Comparison of ENCODE assay signal across 12 mouse cellular contexts in genomic region chr9:96891341-96892330, GRCm38 (mm10). TPM values are rescaled to one million over a fixed set of nuclear protein-coding genes. Genes with fewer than 3 reads are reported as not detected.
DNase-seq lines count a peak whose midpoint lies in the region; ATAC-seq and TF ChIP-seq lines count a peak whose summit lies in the region.
"Had no signal": no experiment of that assay in that cellular context is flagged by ENCODE, and none has a peak within 500 bp of the region (broad histone marks: within the 10 kb centered on the region; RNA-seq: fewer than 3 reads in every experiment).

No protein-coding gene starts in this region.

- ATAC-seq in midbrain, postnatal 0 days (ENCODE audit: low FRiP score): no peak
- no peak for ATAC-seq in hindbrain, embryonic 14.5 days (ENCODE audit: low FRiP score)
- no peak for ATAC-seq in neural tube, embryonic 13.5 days (ENCODE audit: low read depth)
- no peak for ATAC-seq in CD4-positive, CD25-positive, alpha-beta regulatory T cell, adult 4 months

- H3K4me3 ChIP-seq in midbrain, embryonic 10.5 days: peak overlapping the region; percentile 27
- H3K4me3 ChIP-seq in midbrain, postnatal 0 days (ENCODE audit: low read depth, low read length): no peak overlapping the region
- no peak overlapping the region for H3K4me3 ChIP-seq in hindbrain, embryonic 14.5 days (replicated peaks; ENCODE audit: low read length)
- H3K4me3 ChIP-seq in neural tube, embryonic 13.5 days: no peak overlapping the region
- no peak overlapping the region for H3K4me3 ChIP-seq in left cerebral cortex, adult 2 months

- peak overlapping the region; percentile 94 for H3K27ac ChIP-seq in midbrain, embryonic 10.5 days (replicated peaks)
- H3K27ac ChIP-seq in midbrain, postnatal 0 days (ENCODE audit: low read depth, low read length): no peak overlapping the region
- peak overlapping the region; percentile 78 for H3K27ac ChIP-seq in hindbrain, embryonic 14.5 days
- peak overlapping the region; percentile 74 for H3K27ac ChIP-seq in neural tube, embryonic 13.5 days (replicated peaks)
- no peak overlapping the region for H3K27ac ChIP-seq in left cerebral cortex, adult 2 months

- H3K4me2 ChIP-seq in midbrain, postnatal 0 days (ENCODE audit: low read depth, low read length, poor library complexity, severe bottlenecking): no peak overlapping the region
- peak overlapping the region; percentile 30 for H3K4me2 ChIP-seq in hindbrain, embryonic 14.5 days (replicated peaks)
- H3K4me2 ChIP-seq in neural tube, embryonic 13.5 days: peak overlapping the region; percentile 11; the same call in 1 of the 2 replicates

- DNase-seq in cerebellum, adult 18-20 months: peak; percentile 21 to 24
- DNase-seq in cerebellum, postnatal 4 days (ENCODE audit: low spot score in 2 of 2): no peak
- no peak for DNase-seq in midbrain, embryonic 10.5 days (ENCODE audit: low spot score)
- no peak for DNase-seq in midbrain, postnatal 0 days (ENCODE audit: low spot score)
- DNase-seq in hindbrain, embryonic 14.5 days (ENCODE audit: low spot score): no peak
- no peak for DNase-seq in left cerebral cortex, adult 2 months (ENCODE audit: extremely low spot score in 1 of 2, low spot score in 2 of 2)
- DNase-seq: adrenal gland, postnatal 14 days; heart, adult 18-20 months; lung, adult 2 months; right cerebral cortex, adult 18-20 months had no signal

- peaks cover 36% of the 10 kb centered on the region for H3K27me3 ChIP-seq in midbrain, embryonic 10.5 days (ENCODE audit: low read depth, poor library complexity, severe bottlenecking)
- no peaks in the 10 kb centered on the region for H3K27me3 ChIP-seq in midbrain, postnatal 0 days (ENCODE audit: insufficient read depth, low read length)
- no peaks in the 10 kb centered on the region for H3K27me3 ChIP-seq in hindbrain, embryonic 14.5 days (ENCODE audit: control insufficient read depth, insufficient read depth, low read length)
- H3K27me3 ChIP-seq in neural tube, embryonic 13.5 days: no peaks in the 10 kb centered on the region

- no peaks in the 10 kb centered on the region for H3K36me3 ChIP-seq in midbrain, embryonic 10.5 days
- no peaks in the 10 kb centered on the region for H3K36me3 ChIP-seq in midbrain, postnatal 0 days (ENCODE audit: insufficient read depth, low read length)
- H3K36me3 ChIP-seq in hindbrain, embryonic 14.5 days (replicated peaks; ENCODE audit: control insufficient read depth, insufficient read depth): no peaks in the 10 kb centered on the region
- H3K36me3 ChIP-seq in neural tube, embryonic 13.5 days: no peaks in the 10 kb centered on the region

- intact Hi-C loops in left cerebral cortex, adult 2 months (cut with DNase I): no loop called here

- no peak overlapping the region for H3K9ac ChIP-seq in midbrain, postnatal 0 days (replicated peaks; ENCODE audit: low read length, poor library complexity, severe bottlenecking)
- no peak overlapping the region; the same call in 1 of the 2 replicates for H3K9ac ChIP-seq in hindbrain, embryonic 14.5 days
- 0 out of 2 replicates have a peak overlapping the region, but pooled peaks have one; percentile 12 for H3K9ac ChIP-seq in neural tube, embryonic 13.5 days

- peaks cover 10% of the 10 kb centered on the region; the same call in 1 of the 2 replicates for H3K9me3 ChIP-seq in midbrain, embryonic 10.5 days (replicated peaks)
- H3K9me3 ChIP-seq in midbrain, postnatal 0 days (ENCODE audit: low read length): no peaks in the 10 kb centered on the region
- H3K9me3 ChIP-seq in hindbrain, embryonic 14.5 days (ENCODE audit: control insufficient read depth, low read length): no peaks in the 10 kb centered on the region
- no peaks in the 10 kb centered on the region for H3K9me3 ChIP-seq in neural tube, embryonic 13.5 days

- 67% methylated on average over 12 of the region's 12 CpGs for WGBS in midbrain, embryonic 10.5 days
- WGBS in midbrain, postnatal 0 days: 56% methylated on average over 12 of the region's 12 CpGs
- 48% methylated on average over 12 of the region's 12 CpGs for WGBS in hindbrain, embryonic 14.5 days
- WGBS in neural tube, embryonic 13.5 days: 50% methylated on average over 12 of the region's 12 CpGs

- no peak for TF ChIP-seq CTCF in midbrain, postnatal 0 days (IDR thresholded peaks at IDR 0.05)
- TF ChIP-seq CTCF in left cerebral cortex, adult 2 months (IDR thresholded peaks at IDR 0.05): no peak

- H3K4me1 ChIP-seq in midbrain, embryonic 10.5 days: peaks cover 71% of the 10 kb centered on the region
- H3K4me1 ChIP-seq in midbrain, postnatal 0 days (ENCODE audit: insufficient read depth, low read length): no peaks in the 10 kb centered on the region; the same call in 1 of the 2 replicates
- H3K4me1 ChIP-seq in hindbrain, embryonic 14.5 days (replicated peaks; ENCODE audit: control insufficient read depth, insufficient read depth, low read length): peaks cover 48% of the 10 kb centered on the region
- peaks cover 61% of the 10 kb centered on the region for H3K4me1 ChIP-seq in neural tube, embryonic 13.5 days (replicated peaks)

RNA-seq across cellular contexts. Expression of gene Pxylp1, which starts 0.8 kb away (rescaled TPM):
- 49.1 and 56.6 TPM in 2 replicates for polyA plus RNA-seq in midbrain, embryonic 10.5 days (2016; fragmentation: Nextera tagmentation; extraction: Ambion mirVana)
- 27.0 and 42.3 TPM in 2 replicates for total RNA-seq in midbrain, postnatal 0 days (2014; rRNA removed)
- 23.5 and 24.6 TPM in 2 replicates for polyA plus RNA-seq in midbrain, postnatal 0 days (2015; fragmentation: Nextera tagmentation; extraction: Ambion mirVana)
- polyA plus RNA-seq in hindbrain, embryonic 14.5 days (2014; fragmentation: Nextera tagmentation; extraction: Ambion mirVana): 34.6 and 43.9 TPM in 2 replicates
- polyA plus RNA-seq in neural tube, embryonic 13.5 days (2015; fragmentation: Nextera tagmentation; extraction: Ambion mirVana): 31.5 and 33.4 TPM in 2 replicates
- 10 to 100 TPM in 1 of 2 experiments, 1 to 10 TPM in 1; 9.4 to 12.0 TPM for polyA plus RNA-seq in CD4-positive, CD25-positive, alpha-beta regulatory T cell, adult 4 months (2017; shearing (Covaris generic))
- total RNA-seq in left cerebral cortex, adult 2 months (2021): 10 to 100 TPM; 17.7 to 19.5 TPM

Comparison
In these comparisons a context has a peak if more than half of its experiments do, and no peak if none do; other contexts are left out.
1. DNase-seq: peak in cerebellum, adult 18-20 months (2 of 2); none in cerebellum, postnatal 4 days (0 of 2), midbrain, embryonic 10.5 days (single experiment), midbrain, postnatal 0 days (single experiment), hindbrain, embryonic 14.5 days (single experiment) and left cerebral cortex, adult 2 months (0 of 2).
2. H3K27ac ChIP-seq: peak in midbrain, embryonic 10.5 days (single experiment), hindbrain, embryonic 14.5 days (single experiment) and neural tube, embryonic 13.5 days (single experiment); none in midbrain, postnatal 0 days (single experiment) and left cerebral cortex, adult 2 months (single experiment).